Mouse (Mus musculus) kidney, postnatal 0 days (tissue): ENCODE measurements around the gene Letmd1. TPM values are rescaled to one million over a fixed set of nuclear protein-coding genes. Genes with fewer than 3 reads are reported as not detected.
"Not testable (repeated sequence)": the region's sequence is repeated elsewhere in the genome, so short reads cannot be mapped to it uniquely, and the experiment has no call there.

Experiments used
- ATAC-seq: fragments of 200-750 bp; cut with Nextera tagmentation; replicated peaks from 2 replicates; pipeline ENCODE4 v1.8.0; 2017; ENCODE audit warnings: low read depth, moderate number of reproducible peaks, moderate TSS enrichment, moderate library complexity; ENCODE audit not compliant: low FRiP score
- DNase-seq: peaks from one replicate; pipeline ENCODE4 v3.0.0-alpha.2; 2016; ENCODE audit warnings: low spot score
- H3K27ac ChIP-seq: fragments of 300-500 bp; sonication (generic); 2 replicates; pipeline ENCODE4 v1.5.1; 2014; ENCODE audit warnings: mild to moderate bottlenecking
- H3K27me3 ChIP-seq: fragments of 300-500 bp; sonication (generic); 2 replicates; pipeline ENCODE4 v1.6.1; 2014; ENCODE audit warnings: low read length, mixed read lengths; ENCODE audit not compliant: insufficient read depth
- H3K36me3 ChIP-seq: fragments of 300-500 bp; sonication (generic); 2 replicates; pipeline ENCODE4 v1.6.1; 2014; ENCODE audit warnings: low read length, mixed read lengths; ENCODE audit not compliant: insufficient read depth
- H3K4me1 ChIP-seq: fragments of 300-500 bp; sonication (generic); replicated peaks from 2 replicates; pipeline ENCODE4 v1.6.1; 2014; ENCODE audit warnings: antibody characterized with exemption, low read length, mixed read lengths; ENCODE audit not compliant: insufficient read depth
- H3K4me2 ChIP-seq: fragments of 300-500 bp; sonication (generic); 2 replicates; pipeline ENCODE4 v1.6.1; 2014; ENCODE audit warnings: mild to moderate bottlenecking, low read length, moderate library complexity, mixed read lengths
- H3K4me3 ChIP-seq: fragments of 300-500 bp; sonication (generic); replicated peaks from 2 replicates; pipeline ENCODE4 v1.5.1; 2014; ENCODE audit warnings: low read depth, low read length
- H3K9ac ChIP-seq: fragments of 300-500 bp; sonication (generic); 2 replicates; pipeline ENCODE4 v1.6.1; 2014; ENCODE audit warnings: low read depth, low read length
- H3K9me3 ChIP-seq: fragments of 300-500 bp; sonication (generic); replicated peaks from 2 replicates; pipeline ENCODE4 v1.6.1; 2016; ENCODE audit warnings: low read length, inconsistent platforms, mixed read lengths
- CTCF ChIP-seq: IDR thresholded peaks from 2 replicates; pipeline ENCODE4 v1.5.1; 2016; ENCODE audit warnings: antibody characterized with exemption, low read depth, mild to moderate bottlenecking, moderate library complexity
- WGBS: fragments of 180-500 bp; shearing (Covaris S2); extraction: QIAGEN DNeasy Blood & Tissue Kit; methylation state at CpG from one replicate; pipeline ENCODE4 v1.1.7; 2014; 5-methylcytosine and 5-hydroxymethylcytosine counted together
- polyA plus RNA-seq: library from polyadenylated mRNA; unstranded; fragments of >200 nt; fragmentation: Nextera tagmentation; extraction: Ambion mirVana; gene quantifications from 2 replicates; pipeline ENCODE4 v1.2.1, GENCODE M21; 2015

Gene Letmd1
- polyA plus RNA-seq, 1 experiment from 2014 or later, result 21.3 TPM

DNA sequence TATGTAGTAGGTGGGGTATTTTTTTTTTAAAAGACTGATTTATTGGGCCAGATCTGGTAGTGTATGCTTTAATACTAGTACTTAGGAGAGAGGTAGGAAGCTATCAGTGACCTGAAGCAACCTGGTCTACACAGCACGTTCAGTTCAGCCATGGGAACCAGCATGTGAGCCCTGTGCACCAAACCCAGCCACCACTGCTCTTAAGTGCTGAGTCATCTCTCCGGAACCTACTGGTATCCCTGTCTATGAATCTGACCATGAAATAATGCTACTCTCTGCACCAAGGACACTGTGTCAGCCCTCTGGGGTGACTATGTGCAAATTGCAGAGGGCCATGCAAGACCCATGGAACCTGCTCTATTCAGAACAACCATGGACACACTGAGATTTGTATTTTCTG, 18.2 kb downstream of the Letmd1 start:
- Histone ChIP-seq H3K27ac (0 out of 2 replicates have a peak overlapping the region, but pooled peaks have one; percentile 11), H3K4me3 (no peak overlapping the region), H3K9me3 (no peaks in the 10 kb centered on the region), H3K36me3 (peaks cover 42% of the 10 kb centered on the region), H3K4me1 (peaks cover 17% of the 10 kb centered on the region; the same call in 1 of the 2 replicates), H3K27me3 (no peaks in the 10 kb centered on the region), H3K4me2 (no peak overlapping the region), H3K9ac (no peak overlapping the region)
- TF ChIP-seq CTCF, result no peak
- DNase-seq (no peak), ATAC-seq (no peak)
- WGBS, result 77% methylated on average over 2 of the region's 2 CpGs

DNA sequence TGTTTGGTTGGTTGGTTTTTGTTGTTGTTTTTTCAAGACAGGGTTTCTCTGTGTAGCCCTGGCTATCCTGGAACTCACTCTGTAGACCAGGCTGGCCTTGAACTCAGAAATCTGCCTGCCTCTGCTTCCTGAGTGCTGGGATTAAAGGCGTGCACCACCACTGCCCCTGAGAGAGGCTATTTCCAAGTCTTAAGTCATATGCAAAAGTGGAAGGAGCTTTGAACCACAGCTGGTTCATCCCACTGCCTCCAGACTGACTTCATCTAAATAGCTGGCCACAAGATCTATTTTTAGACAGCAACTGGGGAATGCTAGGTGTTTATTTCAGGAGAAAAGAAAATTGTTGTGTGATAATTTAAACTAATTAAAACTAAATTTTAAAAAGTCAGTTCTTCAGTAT, 19.5 kb downstream of the Letmd1 start:
- H3K9me3 ChIP-seq, H3K4me2 ChIP-seq, H3K27ac ChIP-seq, H3K9ac ChIP-seq, H3K27me3 ChIP-seq, ATAC-seq, DNase-seq, H3K4me3 ChIP-seq: not testable (repeated sequence)
- Histone ChIP-seq H3K36me3 (peaks cover 31% of the 10 kb centered on the region), H3K4me1 (peaks cover 24% of the 10 kb centered on the region; the same call in 1 of the 2 replicates)
- 87% methylated on average over 1 of the region's 1 CpGs for WGBS

DNA sequence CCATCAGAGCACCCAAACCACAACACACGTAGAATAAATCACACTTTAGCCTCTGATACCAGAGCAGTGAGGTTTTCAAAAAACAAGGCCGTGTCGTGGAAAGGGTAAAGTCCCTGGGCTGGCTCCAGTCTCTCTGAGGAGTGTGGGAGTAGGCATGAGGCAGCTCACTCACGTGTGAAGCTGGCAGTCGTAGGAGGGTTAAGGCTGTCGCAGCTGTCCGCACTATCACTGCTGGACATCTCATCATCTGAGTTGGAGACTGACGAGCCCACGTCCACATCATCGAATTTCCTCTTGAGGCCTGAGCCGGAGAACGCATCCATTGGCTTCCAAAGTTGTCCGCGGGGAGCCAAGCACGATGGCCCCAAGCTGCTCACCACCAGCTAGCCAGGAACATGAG, 20.4 kb downstream of the Letmd1 start:
- 0 out of 2 replicates have a peak, but pooled peaks have one; percentile 49 for ATAC-seq
- Histone ChIP-seq H3K27ac (peak overlapping the region; percentile 70), H3K27me3 (no peaks in the 10 kb centered on the region)

DNA sequence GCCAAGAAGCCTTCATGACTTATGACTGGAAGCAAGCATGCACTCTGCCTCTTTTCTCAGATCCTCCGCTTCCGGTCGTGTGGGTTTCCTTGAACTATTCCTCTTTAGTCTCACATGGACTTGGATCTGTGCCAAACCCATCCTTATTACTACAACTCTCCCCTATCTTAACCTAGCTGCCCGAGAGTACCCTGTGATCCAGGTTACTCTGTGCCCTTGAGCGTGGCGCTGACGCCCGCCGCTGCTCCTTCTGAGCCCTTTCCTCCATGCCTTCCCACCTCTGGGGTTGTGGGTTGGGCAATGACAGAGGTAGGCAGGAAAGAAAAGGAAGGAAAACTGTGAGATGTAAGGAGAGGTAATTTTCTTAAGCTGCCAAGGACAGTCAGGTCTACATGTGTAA, 23.1 kb downstream of the Letmd1 start:
- Histone ChIP-seq H3K36me3 (0 out of 2 replicates have a peak, but pooled peaks cover 9% of the 10 kb centered on the region), H3K4me1 (peaks cover 28% of the 10 kb centered on the region; the same call in 1 of the 2 replicates), H3K4me3 (no peak overlapping the region), H3K27me3 (no peaks in the 10 kb centered on the region), H3K9me3 (no peaks in the 10 kb centered on the region), H3K27ac (no peak overlapping the region), H3K9ac (no peak overlapping the region), H3K4me2 (no peak overlapping the region)
- 63% methylated on average over 9 of the region's 9 CpGs for WGBS
- no peak for TF ChIP-seq CTCF
- DNase-seq, result peak; percentile 59
- ATAC-seq, result no peak

More for the DNA sequence above, 20.4 kb downstream of the Letmd1 start:
- peak; percentile 69 for DNase-seq
- WGBS, result 39% methylated on average over 15 of the region's 15 CpGs
- Histone ChIP-seq H3K4me2 (peak overlapping the region; percentile 2; the same call in 1 of the 2 replicates), H3K4me3 (no peak overlapping the region), H3K9ac (peak overlapping the region; percentile 19; the same call in 1 of the 2 replicates), H3K36me3 (peaks cover 24% of the 10 kb centered on the region; the same call in 1 of the 2 replicates), H3K4me1 (peaks cover 34% of the 10 kb centered on the region; the same call in 1 of the 2 replicates), H3K9me3 (no peaks in the 10 kb centered on the region)
- no peak for TF ChIP-seq CTCF

DNA sequence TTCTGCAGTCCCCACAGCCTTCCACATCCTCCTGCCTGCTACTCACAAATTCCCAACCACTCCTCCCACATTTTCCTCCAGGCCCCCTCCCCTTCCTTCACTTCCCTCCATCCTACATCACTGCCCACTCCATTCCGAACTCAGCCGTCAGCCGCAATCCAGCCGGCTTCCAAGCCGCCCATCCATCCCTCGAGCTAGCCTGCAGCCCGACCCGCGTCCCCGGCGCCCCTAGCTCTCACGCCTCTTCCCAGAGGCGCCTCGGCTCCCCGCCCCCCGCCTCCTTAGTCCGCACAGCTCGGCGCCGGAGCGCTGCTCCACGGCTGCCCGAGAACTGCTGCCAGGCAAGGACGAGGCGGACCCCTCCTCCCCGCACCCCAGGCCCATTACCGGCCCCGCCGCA, 25.8 kb downstream of the Letmd1 start:
- Histone ChIP-seq H3K4me1 (peaks cover 25% of the 10 kb centered on the region; the same call in 1 of the 2 replicates), H3K36me3 (no peaks in the 10 kb centered on the region), H3K27ac (peak overlapping the region; percentile 90), H3K27me3 (no peaks in the 10 kb centered on the region), H3K4me3 (peak overlapping the region; percentile 88), H3K4me2 (peak overlapping the region; percentile 98), H3K9me3 (no peaks in the 10 kb centered on the region), H3K9ac (peak overlapping the region; percentile 89)
- no peak for TF ChIP-seq CTCF
- DNase-seq (peak; percentile 89), ATAC-seq (peak; percentile 57)
- 1% methylated on average over 28 of the region's 29 CpGs for WGBS

DNA sequence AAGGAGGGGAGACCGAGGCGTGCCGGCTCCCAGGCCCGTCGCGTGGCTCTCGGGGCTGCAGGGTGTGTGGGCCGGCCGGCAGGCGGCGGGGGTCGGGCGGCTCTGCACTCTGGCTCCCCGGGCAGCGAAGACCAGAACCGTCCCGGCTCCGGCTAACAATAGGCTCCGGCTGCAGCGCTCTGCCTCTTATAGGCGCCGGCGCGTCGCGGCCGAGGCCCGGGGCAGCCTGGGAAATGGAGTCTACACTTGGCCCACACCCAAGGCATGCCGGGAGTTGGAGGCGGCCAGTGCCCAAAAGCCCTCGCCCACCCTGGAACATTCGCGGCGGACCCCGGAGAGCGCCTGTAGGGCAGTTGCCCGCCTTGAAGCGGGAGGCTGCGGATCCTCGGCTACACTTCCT, 26.3 kb downstream of the Letmd1 start, which contains the start of gene Csrnp2:
Gene Csrnp2 (minus strand): TSS at position 387 of the 400 bp plus-strand sequence.
- ATAC-seq (peak; percentile 95), DNase-seq (peak; percentile 96)
- Histone ChIP-seq H3K4me3 (peak within 1 kb of the TSS; percentile 88), H3K9ac (peak within 1 kb of the TSS; percentile 89), H3K4me2 (peak within 1 kb of the TSS; percentile 98), H3K4me1 (peaks cover 25% of the 10 kb centered on the region; the same call in 1 of the 2 replicates), H3K27ac (peak within 1 kb of the TSS; percentile 90), H3K27me3 (no peaks in the 10 kb centered on the region), H3K36me3 (no peaks in the 10 kb centered on the region), H3K9me3 (no peaks in the 10 kb centered on the region)
- peak; percentile 65 for TF ChIP-seq CTCF
- under 1% methylated on average over 40 of the region's 40 CpGs for WGBS

DNA sequence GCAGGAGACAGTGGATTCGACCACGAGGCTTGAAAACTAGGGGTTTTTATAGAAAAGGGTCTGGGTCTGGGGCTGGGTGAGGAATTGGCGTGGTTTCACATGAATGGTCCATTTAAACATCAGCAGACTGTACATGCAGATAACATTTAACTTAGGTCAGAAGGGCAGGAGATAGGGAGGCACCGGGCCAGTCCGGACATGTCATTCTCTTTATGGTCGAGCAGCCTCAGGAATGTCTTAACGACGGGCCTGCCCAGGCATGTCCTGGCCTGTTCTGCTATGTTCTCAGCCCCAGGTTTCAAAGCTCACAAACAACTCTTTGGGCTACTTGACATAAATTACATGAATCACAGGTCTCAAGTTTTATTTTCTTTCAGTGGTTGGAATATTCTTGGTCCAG, 30.7 kb downstream of the Letmd1 start:
- not testable (repeated sequence) for H3K4me3 ChIP-seq, DNase-seq, H3K27ac ChIP-seq, H3K4me2 ChIP-seq, H3K4me1 ChIP-seq, H3K9me3 ChIP-seq, ATAC-seq, H3K36me3 ChIP-seq, H3K27me3 ChIP-seq, H3K9ac ChIP-seq
- 45% methylated on average over 8 of the region's 8 CpGs for WGBS
